Mouse (Mus musculus) MEL (cell line): ENCODE results near the gene Gm49711. TPM values are rescaled to one million over a fixed set of nuclear protein-coding genes. Genes with fewer than 3 reads are reported as not detected.

Experiments
- DNase-seq: peaks from one replicate; pipeline ENCODE4 v3.0.0; 2011; ENCODE audit warnings: low read depth, low spot score
- H3K27ac ChIP-seq: 2 replicates; pipeline ENCODE4 v1.5.1; 2012; ENCODE audit warnings: low read depth, mild to moderate bottlenecking, control low read depth, low read length, moderate library complexity; ENCODE audit not compliant: control insufficient read depth
- H3K27me3 ChIP-seq, 2 experiments: fragments of 150-350 bp in 1 of 2; sonication (generic) in 1 of 2; 2 replicates each; pipeline ENCODE4 v1.6.1; 2012; ENCODE audit warnings: low read length in 2 of 2, mild to moderate bottlenecking in 2 of 2, improper control_type of control experiment in 1 of 2, moderate library complexity in 1 of 2; ENCODE audit not compliant: insufficient read depth in 2 of 2, control insufficient read depth in 1 of 2
- H3K36me3 ChIP-seq, 2 experiments: 2 replicates each; pipeline ENCODE4 v1.6.1; 2012 to 2014; ENCODE audit warnings: low read length in 2 of 2, improper control_type of control experiment in 1 of 2, inconsistent platforms in 1 of 2, mild to moderate bottlenecking in 1 of 2; ENCODE audit not compliant: insufficient read depth in 2 of 2, control insufficient read depth in 1 of 2
- H3K4me1 ChIP-seq, 2 experiments: fragments of 150-350 bp in 1 of 2; sonication (generic) in 1 of 2; 2 replicates each; pipeline ENCODE4 v1.6.1; 2012; ENCODE audit warnings: low read length in 2 of 2, improper control_type of control experiment in 1 of 2, mild to moderate bottlenecking in 1 of 2; ENCODE audit not compliant: insufficient read depth in 2 of 2, control insufficient read depth in 1 of 2
- H3K4me3 ChIP-seq, 2 experiments: fragments of 150-350 bp in 1 of 2; sonication (generic) in 1 of 2; 2 replicates each; pipeline ENCODE4 v1.5.1; 2012; ENCODE audit warnings: low read depth in 2 of 2, low read length in 2 of 2, mild to moderate bottlenecking in 2 of 2, moderate library complexity in 2 of 2, control low read depth in 1 of 2, improper control_type of control experiment in 1 of 2; ENCODE audit not compliant: control insufficient read depth in 1 of 2, insufficient read depth in 1 of 2
- H3K79me2 ChIP-seq: 2 replicates; pipeline ENCODE4 v1.6.1; 2012; ENCODE audit warnings: mild to moderate bottlenecking, low read length, moderate library complexity; ENCODE audit not compliant: control insufficient read depth, poor library complexity, insufficient read depth
- H3K9ac ChIP-seq: 2 replicates; pipeline ENCODE4 v1.6.1; 2012; ENCODE audit warnings: low read depth, mild to moderate bottlenecking, control low read depth, low read length, moderate library complexity; ENCODE audit not compliant: control insufficient read depth, poor library complexity, severe bottlenecking
- H3K9me3 ChIP-seq: fragments of 150-350 bp; sonication (generic); replicated peaks from 2 replicates; pipeline ENCODE4 v1.6.1; 2012; ENCODE audit warnings: mild to moderate bottlenecking, low read length, improper control_type of control experiment, moderate library complexity; ENCODE audit not compliant: insufficient read depth
- CHD2 ChIP-seq: IDR thresholded peaks from 2 replicates; pipeline ENCODE4 v1.6.1; 2011; ENCODE audit warnings: low read length, improper control_type of control experiment
- CTCF ChIP-seq, 3 experiments: IDR thresholded peaks in 2 of 3; conservative IDR thresholded peaks in 1 of 3; 2 replicates each; pipeline ENCODE4 v1.5.1; 2011 to 2012; ENCODE audit warnings: low read length in 3 of 3, low read depth in 2 of 3, mild to moderate bottlenecking in 2 of 3, improper control_type of control experiment in 1 of 3, inconsistent platforms in 1 of 3, mixed read lengths in 1 of 3, moderate library complexity in 1 of 3; ENCODE audit not compliant: control insufficient read depth in 1 of 3, insufficient read depth in 1 of 3, poor library complexity in 1 of 3, severe bottlenecking in 1 of 3
- E2F4 ChIP-seq: IDR thresholded peaks from 2 replicates; pipeline ENCODE4 v1.6.1; 2011; ENCODE audit warnings: low read depth, low read length, improper control_type of control experiment, borderline replicate concordance
- ELF1 ChIP-seq: IDR thresholded peaks from 2 replicates; pipeline ENCODE4 v1.6.1; 2014; ENCODE audit warnings: low read depth, mild to moderate bottlenecking, inconsistent platforms, low read length, improper control_type of control experiment, moderate library complexity
- ETS1 ChIP-seq: IDR thresholded peaks from 2 replicates; pipeline ENCODE4 v1.6.1; 2012; ENCODE audit warnings: low read depth, mild to moderate bottlenecking, inconsistent platforms, low read length, improper control_type of control experiment, moderate library complexity
- GABPA ChIP-seq: IDR thresholded peaks from 2 replicates; pipeline ENCODE4 v1.6.1; 2012; ENCODE audit warnings: low read depth, mild to moderate bottlenecking, inconsistent platforms, low read length, improper control_type of control experiment, moderate library complexity
- GATA1 ChIP-seq: IDR thresholded peaks from 2 replicates; pipeline ENCODE4 v1.6.1; 2011; ENCODE audit warnings: low read depth, low read length, improper control_type of control experiment
- HCFC1 ChIP-seq: IDR thresholded peaks from 2 replicates; pipeline ENCODE4 v1.6.1; 2012; ENCODE audit warnings: low read depth, mild to moderate bottlenecking, inconsistent platforms, low read length, improper control_type of control experiment, moderate library complexity
- JUND ChIP-seq: IDR thresholded peaks from 2 replicates; pipeline ENCODE4 v1.6.1; 2011; ENCODE audit warnings: low read depth, mild to moderate bottlenecking, improper control_type of control experiment, low read length
- KAT2A ChIP-seq: conservative IDR thresholded peaks from 2 replicates; pipeline ENCODE4 v1.6.1; 2012; ENCODE audit warnings: low read depth, low read length, improper control_type of control experiment, inconsistent platforms
- MAFK ChIP-seq: IDR thresholded peaks from 2 replicates; pipeline ENCODE4 v1.6.1; 2011; ENCODE audit warnings: low read depth, mild to moderate bottlenecking, low read length, improper control_type of control experiment, borderline replicate concordance
- MAZ ChIP-seq: IDR thresholded peaks from 2 replicates; pipeline ENCODE4 v1.6.1; 2012; ENCODE audit warnings: low read depth, mild to moderate bottlenecking, inconsistent platforms, low read length, improper control_type of control experiment
- MEF2A ChIP-seq: IDR thresholded peaks from 2 replicates; pipeline ENCODE4 v1.6.1; 2014; ENCODE audit warnings: low read depth, mild to moderate bottlenecking, inconsistent platforms, low read length, improper control_type of control experiment; ENCODE audit not compliant: poor library complexity, insufficient replicate concordance, severe bottlenecking; ENCODE audit errors: extremely low read depth
- NRF1 ChIP-seq: IDR thresholded peaks from 2 replicates; pipeline ENCODE4 v1.6.1; 2014; ENCODE audit warnings: low read depth, mild to moderate bottlenecking, inconsistent platforms, low read length, improper control_type of control experiment, moderate library complexity; ENCODE audit not compliant: poor library complexity, insufficient read depth, severe bottlenecking
- RAD21 ChIP-seq: IDR thresholded peaks from 2 replicates; pipeline ENCODE4 v1.6.1; 2011; ENCODE audit warnings: mild to moderate bottlenecking, low read depth, low read length, improper control_type of control experiment
- RCOR1 ChIP-seq: IDR thresholded peaks from 2 replicates; pipeline ENCODE4 v1.6.1; 2012; ENCODE audit warnings: low read depth, mild to moderate bottlenecking, inconsistent platforms, low read length, improper control_type of control experiment
- SIN3A ChIP-seq: IDR thresholded peaks from 2 replicates; pipeline ENCODE4 v1.6.1; 2012; ENCODE audit warnings: low read length, improper control_type of control experiment, inconsistent platforms
- SMC3 ChIP-seq: IDR thresholded peaks from 2 replicates; pipeline ENCODE4 v1.6.1; 2011; ENCODE audit warnings: low read depth, low read length, improper control_type of control experiment
- TAL1 ChIP-seq: IDR thresholded peaks from 2 replicates; pipeline ENCODE4 v1.6.1; 2012; ENCODE audit warnings: mild to moderate bottlenecking, inconsistent platforms, low read length, moderate library complexity, mixed read lengths
- TBP ChIP-seq: IDR thresholded peaks from 2 replicates; pipeline ENCODE4 v1.8.0; 2011; ENCODE audit warnings: low read depth, low read length, improper control_type of control experiment
- TCF12 ChIP-seq: IDR thresholded peaks from 2 replicates; pipeline ENCODE4 v1.6.1; 2014; ENCODE audit warnings: low read depth, mild to moderate bottlenecking, inconsistent platforms, low read length, improper control_type of control experiment, moderate library complexity
- UBTF ChIP-seq: IDR thresholded peaks from 2 replicates; pipeline ENCODE4 v1.6.1; 2012; ENCODE audit warnings: low read depth, mild to moderate bottlenecking, inconsistent platforms, low read length, improper control_type of control experiment, moderate library complexity, borderline replicate concordance; ENCODE audit not compliant: insufficient read depth
- USF1 ChIP-seq: IDR thresholded peaks from 2 replicates; pipeline ENCODE4 v1.6.1; 2014; ENCODE audit warnings: low read depth, mild to moderate bottlenecking, inconsistent platforms, low read length, improper control_type of control experiment, moderate library complexity
- ZMIZ1 ChIP-seq: IDR thresholded peaks from 2 replicates; pipeline ENCODE4 v1.6.1; 2012; ENCODE audit warnings: low read depth, mild to moderate bottlenecking, inconsistent platforms, low read length, improper control_type of control experiment, moderate library complexity
- ZNF384 ChIP-seq: IDR thresholded peaks from 2 replicates; pipeline ENCODE4 v1.6.1; 2012; ENCODE audit warnings: low read depth, mild to moderate bottlenecking, inconsistent platforms, low read length, improper control_type of control experiment
- polyA plus RNA-seq, 2 experiments: library from polyadenylated mRNA; stranded (reverse) in 1 of 2; unstranded in 1 of 2; fragments of >175 nt in 1 of 2; fragments of >200 nt in 1 of 2; gene quantifications; 2 replicates each; pipeline versions ENCODE4 v1.2.1 to v1.2.4; 2012; ENCODE audit warnings: low replicate concordance in 2 of 2, low read depth in 1 of 2; ENCODE audit not compliant: insufficient read length in 2 of 2, insufficient read depth in 1 of 2, missing spikeins in 1 of 2
- total RNA-seq: library from RNA; depleted of rRNA; stranded (reverse); fragments of 300-350 nt; gene quantifications from 2 replicates; pipeline ENCODE4 v1.2.3, GENCODE M21; 2012

Gene Gm49711
- total and polyA plus RNA-seq, 3 experiments: not detected

DNA sequence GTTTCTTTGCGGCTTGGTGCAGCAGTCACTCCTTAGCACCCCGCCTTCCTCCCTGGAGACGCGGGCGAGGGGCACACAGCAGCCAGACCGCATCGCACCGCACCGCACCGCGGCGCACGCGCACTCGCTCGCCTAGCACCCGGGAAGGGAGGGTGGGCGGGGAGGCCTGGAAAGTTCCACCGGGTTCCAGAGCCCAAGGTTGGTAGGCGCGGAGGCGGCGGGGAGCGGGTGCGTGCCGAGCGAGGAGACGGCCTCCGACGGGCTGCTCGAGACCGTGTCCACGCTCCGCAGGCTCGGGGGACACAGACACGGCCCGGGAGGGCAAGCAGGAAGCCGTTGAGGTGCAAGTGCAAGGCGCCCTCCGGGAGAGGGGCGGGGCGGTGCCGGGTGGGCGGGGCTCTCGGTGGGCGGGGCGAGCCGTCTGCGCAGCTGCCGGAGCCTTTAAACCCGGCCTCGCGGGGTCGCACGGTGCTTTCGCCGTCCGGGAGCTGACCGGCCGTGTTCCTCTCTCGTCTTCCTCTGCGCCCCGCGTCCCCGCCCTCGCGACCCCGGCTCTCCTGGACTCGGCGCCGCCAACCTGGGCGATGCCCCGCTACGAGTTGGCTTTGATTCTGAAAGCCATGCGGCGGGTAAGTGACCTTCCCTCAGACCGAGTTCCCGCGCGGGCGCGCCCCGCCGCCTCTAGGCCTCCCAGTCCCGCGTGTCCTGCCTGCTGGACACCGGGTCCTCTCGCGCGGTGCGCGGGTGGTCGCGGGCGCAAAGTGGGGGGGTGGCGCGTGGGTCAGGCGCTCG lies at the start of gene Gm49711, which contains the start of the genes Mrps6 and Slc5a3 (continued):
- TF ChIP-seq UBTF (no peak), GATA1 (no peak), USF1 (no peak), JUND (no peak)

DNA sequence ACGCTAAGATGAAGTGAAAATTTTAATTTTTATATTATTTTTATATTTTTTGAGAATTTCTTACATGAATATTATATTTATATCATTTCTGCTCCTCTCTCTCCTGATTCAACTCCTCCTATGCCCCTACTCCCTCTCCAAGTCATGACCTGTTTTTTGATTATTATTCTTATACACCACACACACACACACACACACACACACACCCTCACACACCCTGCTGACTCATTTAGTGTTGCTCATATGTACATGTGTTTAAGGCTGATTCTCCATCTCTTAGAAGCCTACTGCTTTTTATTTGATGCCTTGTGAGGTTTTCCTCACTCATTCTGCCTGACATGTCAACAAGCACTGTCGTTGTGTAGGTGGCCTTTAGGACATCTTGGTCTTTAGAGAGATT lies 48.5 kb upstream of the Gm49711 start:
- no peaks in the 10 kb centered on the region for H3K36me3 ChIP-seq
- no peaks in the 10 kb centered on the region for H3K4me1 ChIP-seq
- H3K27me3 ChIP-seq: peaks cover 11 to 12% of the 10 kb centered on the region in 2 experiments
- H3K9me3 ChIP-seq: no peaks in the 10 kb centered on the region
- no peak for DNase-seq
- no peak for TF ChIP-seq MEF2A
- no peak for TF ChIP-seq TAL1
- no peak for TF ChIP-seq GABPA
- TF ChIP-seq CHD2: no peak
- no peak for TF ChIP-seq RAD21
- no peak for TF ChIP-seq USF1
- TF ChIP-seq SIN3A: no peak
- TF ChIP-seq ELF1: no peak
- TF ChIP-seq TBP: no peak
- no peak for TF ChIP-seq CTCF (IDR thresholded peaks at IDR 0.05 in 2 of 3, conservative IDR thresholded peaks at IDR 0.05 in 1 of 3; ENCODE audit: control insufficient read depth in 1 of 3, insufficient read depth in 1 of 3, low read depth in 2 of 3, low read length in 3 of 3, poor library complexity in 1 of 3, severe bottlenecking in 1 of 3)
- no peak for TF ChIP-seq TCF12
- no peak for TF ChIP-seq RCOR1
- no peak for TF ChIP-seq MAFK
- no peak for TF ChIP-seq ETS1
- H3K9ac ChIP-seq: no peak overlapping the region
- H3K27ac ChIP-seq: no peak overlapping the region
- H3K79me2 ChIP-seq: no peaks in the 10 kb centered on the region
- no peak overlapping the region for H3K4me3 ChIP-seq

DNA sequence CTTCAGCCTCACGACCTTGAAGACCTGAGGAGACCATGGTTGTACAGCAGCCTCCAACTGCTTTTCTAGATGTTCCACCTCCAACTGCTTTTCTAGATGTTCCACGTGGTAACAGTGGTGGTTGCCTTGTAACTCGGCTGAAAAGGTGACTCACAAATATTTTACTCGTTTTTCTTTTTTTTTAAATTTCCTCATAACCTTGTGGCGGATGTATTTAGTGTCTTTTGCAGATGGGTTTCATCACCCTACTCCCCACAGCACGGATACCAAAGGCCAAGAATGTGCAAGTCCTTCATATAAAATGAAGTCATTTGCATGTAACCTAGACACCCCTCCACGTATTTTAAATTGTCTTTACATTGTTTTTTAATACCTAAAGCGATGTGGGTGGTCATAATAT lies 41.3 kb upstream of the Gm49711 start:
- Histone ChIP-seq H3K27ac (no peak overlapping the region), H3K4me3 (no peak overlapping the region), H3K36me3 (no peaks in the 10 kb centered on the region), H3K9me3 (no peaks in the 10 kb centered on the region), H3K79me2 (no peaks in the 10 kb centered on the region), H3K9ac (no peak overlapping the region), H3K27me3 (peaks cover 14 to 17% of the 10 kb centered on the region in 2 experiments), H3K4me1 (no peaks in the 10 kb centered on the region)
- TF ChIP-seq ZNF384: no peak
- no peak for TF ChIP-seq NRF1
- no peak for TF ChIP-seq KAT2A
- TF ChIP-seq E2F4: no peak
- no peak for TF ChIP-seq MAFK
- no peak for TF ChIP-seq HCFC1
- no peak for TF ChIP-seq SMC3
- TF ChIP-seq TAL1: no peak
- no peak for TF ChIP-seq ELF1
- TF ChIP-seq RAD21: no peak
- TF ChIP-seq MAZ: no peak
- TF ChIP-seq ZMIZ1: no peak
- no peak for TF ChIP-seq TCF12
- no peak for DNase-seq
